Mouse (Mus musculus) erythroblast, embryonic 14.5 days (primary cell): Measurements from ENCODE around the gene Casp3.

Source experiments
- GATA1 ChIP-seq: IDR thresholded peaks from 2 replicates; pipeline ENCODE4 v1.6.1; 2012; ENCODE audit warnings: low read length, inconsistent platforms, mixed read lengths
- TAL1 ChIP-seq: IDR thresholded peaks from 3 replicates; pipeline ENCODE4 v1.6.1; 2012; ENCODE audit warnings: low read length, inconsistent platforms, mixed read lengths

DNA sequence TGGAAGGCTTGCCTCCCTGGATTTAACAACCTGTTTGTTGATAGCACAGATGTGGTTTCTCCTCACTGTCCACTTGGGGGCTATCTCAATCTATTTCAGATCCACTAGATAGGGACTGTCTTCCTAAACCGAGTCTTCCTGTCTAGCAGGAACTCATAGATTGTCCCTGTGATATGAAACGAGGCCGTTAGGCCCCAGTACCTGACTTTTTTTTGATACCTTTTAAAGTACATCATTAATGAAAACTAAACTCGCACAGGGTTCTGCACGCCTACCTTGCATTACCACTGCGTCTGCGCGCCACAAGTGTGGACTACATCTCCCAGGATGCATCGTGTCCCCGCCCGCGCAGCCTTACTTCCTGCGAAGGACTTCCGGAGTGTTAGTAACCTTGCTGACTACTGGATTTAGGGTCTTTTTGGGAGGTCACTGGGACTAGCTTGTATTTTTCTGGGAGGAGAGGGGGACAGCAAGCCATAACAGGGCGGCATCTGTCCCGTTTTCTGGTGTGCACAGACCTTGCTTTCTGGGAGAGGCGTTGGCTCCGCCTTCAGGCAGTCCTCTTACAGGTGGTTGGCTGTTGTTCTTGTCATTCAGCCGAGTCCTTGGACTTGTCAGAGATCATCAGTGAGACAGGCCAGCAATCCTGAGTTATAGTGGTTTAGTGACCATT, 69.7 kb downstream of the Casp3 start:
- no peak for TF ChIP-seq GATA1
- no peak for TF ChIP-seq TAL1
